In the genomic region with DNA sequence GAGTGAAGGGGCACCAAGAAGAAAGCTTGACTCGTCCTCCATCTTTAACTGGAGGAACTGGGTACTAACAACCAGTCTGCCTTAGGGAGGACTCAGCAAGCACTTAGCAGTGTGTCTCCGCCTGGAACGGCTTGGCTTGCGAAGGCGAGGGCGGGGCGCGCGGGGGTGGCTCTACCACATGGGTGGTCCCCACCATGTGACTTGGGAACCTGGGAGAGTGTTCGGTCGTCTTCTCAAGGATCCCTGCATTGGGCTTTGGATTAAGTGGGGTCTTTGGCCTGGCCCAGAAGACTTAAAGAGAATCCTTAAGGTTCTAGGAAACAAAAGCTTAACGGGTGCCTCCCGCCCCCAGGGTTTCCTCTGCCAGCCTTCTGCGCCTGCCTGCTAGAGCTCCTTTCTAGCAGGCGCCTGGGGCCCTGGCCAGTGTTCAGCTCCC, we compare ENCODE assay signal across 8 mouse cellular contexts. TPM values are rescaled to one million over a fixed set of nuclear protein-coding genes. Genes with fewer than 3 reads are reported as not detected.
A peak's percentile ranks its signal among the peaks of the same experiment; 100 is the strongest.
DNase-seq lines count a peak whose midpoint lies in the region; ATAC-seq lines count a peak whose summit lies in the region.

No protein-coding gene starts in this region.

- H3K9me3 ChIP-seq in forebrain, embryonic 13.5 days (replicated peaks) = no peaks in the 10 kb centered on the region
- H3K9me3 ChIP-seq in heart, embryonic 15.5 days (replicated peaks) = no peaks in the 10 kb centered on the region
- H3K9me3 ChIP-seq in lung, embryonic 16.5 days (ENCODE audit: control insufficient read depth, low read length) = no peaks in the 10 kb centered on the region

- WGBS in forebrain, embryonic 13.5 days = 1% methylated on average over 15 of the region's 15 CpGs
- WGBS in heart, embryonic 15.5 days = 6% methylated on average over 15 of the region's 15 CpGs
- WGBS in lung, embryonic 16.5 days = under 1% methylated on average over 15 of the region's 15 CpGs

- no peak overlapping the region for H3K27ac ChIP-seq in forebrain, embryonic 13.5 days
- 0 out of 2 replicates have a peak overlapping the region, but pooled peaks have one; percentile 5 for H3K27ac ChIP-seq in heart, embryonic 15.5 days
- H3K27ac ChIP-seq in lung, embryonic 16.5 days (ENCODE audit: low read length) = peak overlapping the region; percentile 45; the same call in 1 of the 2 replicates

- H3K4me2 ChIP-seq in forebrain, embryonic 13.5 days = peak overlapping the region; percentile 59
- H3K4me2 ChIP-seq in heart, embryonic 15.5 days = peak overlapping the region; percentile 83
- H3K4me2 ChIP-seq in lung, embryonic 16.5 days (ENCODE audit: low read depth, low read length) = peak overlapping the region; percentile 57

- peak overlapping the region; percentile 56 for H3K9ac ChIP-seq in forebrain, embryonic 13.5 days
- peak overlapping the region; percentile 44 for H3K9ac ChIP-seq in heart, embryonic 15.5 days
- peak overlapping the region; percentile 63 for H3K9ac ChIP-seq in lung, embryonic 16.5 days (ENCODE audit: low read length)

- H3K27me3 ChIP-seq in forebrain, embryonic 13.5 days = peaks cover 2% of the 10 kb centered on the region; the same call in 1 of the 2 replicates
- 0 out of 2 replicates have a peak, but pooled peaks cover 3% of the 10 kb centered on the region for H3K27me3 ChIP-seq in heart, embryonic 15.5 days
- H3K27me3 ChIP-seq in lung, embryonic 16.5 days (ENCODE audit: control insufficient read depth, insufficient read depth, low read depth, low read length) = no peaks in the 10 kb centered on the region

- H3K4me3 ChIP-seq in forebrain, embryonic 13.5 days = peak overlapping the region; percentile 37
- peak overlapping the region; percentile 52 for H3K4me3 ChIP-seq in heart, embryonic 15.5 days
- H3K4me3 ChIP-seq in lung, embryonic 16.5 days (ENCODE audit: low read length) = peak overlapping the region; percentile 47

- peak; percentile 84 for ATAC-seq in forebrain, embryonic 13.5 days
- 0 out of 2 replicates have a peak, but pooled peaks have one; percentile 39 for ATAC-seq in heart, embryonic 15.5 days (replicated peaks; ENCODE audit: insufficient number of reproducible peaks, insufficient read depth, low FRiP score, low read depth)
- peak; percentile 86 for ATAC-seq in lung, embryonic 16.5 days (ENCODE audit: low read depth)
- no peak for ATAC-seq in megakaryocyte-erythroid progenitor cell, adult 5-6 weeks (replicated peaks; ENCODE audit: low FRiP score, low TSS enrichment, poor library complexity, severe bottlenecking)

- DNase-seq in ES-CJ7 (ENCODE audit: low read depth, low spot score) = peak; percentile 75
- DNase-seq in cerebellum, adult 11 months = peak; percentile 71
- peak; percentile 76 for DNase-seq in layer of hippocampus, postnatal 36 days
- peak; percentile 71 for DNase-seq in retina, embryonic 14.5 days (ENCODE audit: low spot score)

- no peaks in the 10 kb centered on the region for H3K36me3 ChIP-seq in forebrain, embryonic 13.5 days (ENCODE audit: poor library complexity, severe bottlenecking)
- H3K36me3 ChIP-seq in heart, embryonic 15.5 days = no peaks in the 10 kb centered on the region
- H3K36me3 ChIP-seq in lung, embryonic 16.5 days (ENCODE audit: control insufficient read depth, insufficient read depth, low read length) = no peaks in the 10 kb centered on the region

- peaks cover 27% of the 10 kb centered on the region for H3K4me1 ChIP-seq in forebrain, embryonic 13.5 days
- H3K4me1 ChIP-seq in heart, embryonic 15.5 days (replicated peaks) = peaks cover 16% of the 10 kb centered on the region
- peaks cover 15% of the 10 kb centered on the region for H3K4me1 ChIP-seq in lung, embryonic 16.5 days (replicated peaks; ENCODE audit: control insufficient read depth, insufficient read depth, low read length)

RNA-seq across cellular contexts. Expression of a gene that starts 16.4 kb away (rescaled TPM):
- 20.5 and 21.1 TPM in 2 replicates for polyA plus RNA-seq in forebrain, embryonic 13.5 days (2015; fragmentation: Nextera tagmentation; extraction: Ambion mirVana)
- polyA plus RNA-seq in heart, embryonic 15.5 days (2015; fragmentation: Nextera tagmentation; extraction: Ambion mirVana) = 14.2 and 24.4 TPM in 2 replicates
- 10 to 100 TPM; 16.6 to 17.4 TPM for total RNA-seq in layer of hippocampus, postnatal 36 days (2021)
- polyA plus RNA-seq in lung, embryonic 16.5 days (2015; fragmentation: Nextera tagmentation; extraction: Ambion mirVana) = 29.2 and 29.6 TPM in 2 replicates
- 27.5 and 34.8 TPM in 2 replicates for total RNA-seq in megakaryocyte-erythroid progenitor cell, adult 5-6 weeks (2014; fragmentation: Nextera tagmentation)
- total RNA-seq in megakaryocyte-erythroid progenitor cell, adult 5-6 weeks (2017) = 24.0 and 31.1 TPM in 2 replicates

RNA-seq across cellular contexts. Expression of a gene that starts 24.9 kb away (rescaled TPM):
- 4.3 and 5.6 TPM in 2 replicates for polyA plus RNA-seq in forebrain, embryonic 13.5 days (2015; fragmentation: Nextera tagmentation; extraction: Ambion mirVana)
- 3.8 and 5.9 TPM in 2 replicates for polyA plus RNA-seq in heart, embryonic 15.5 days (2015; fragmentation: Nextera tagmentation; extraction: Ambion mirVana)
- total RNA-seq in layer of hippocampus, postnatal 36 days (2021) = 10 to 100 TPM; 34.4 to 36.3 TPM
- polyA plus RNA-seq in lung, embryonic 16.5 days (2015; fragmentation: Nextera tagmentation; extraction: Ambion mirVana) = 3.5 and 3.6 TPM in 2 replicates
- 88.1 and 106 TPM in 2 replicates for total RNA-seq in megakaryocyte-erythroid progenitor cell, adult 5-6 weeks (2014; fragmentation: Nextera tagmentation)
- 36.2 and 60.3 TPM in 2 replicates for total RNA-seq in megakaryocyte-erythroid progenitor cell, adult 5-6 weeks (2017)

RNA-seq across cellular contexts. Expression of a gene that starts 48.9 kb away (rescaled TPM):
- polyA plus RNA-seq in forebrain, embryonic 13.5 days (2015; fragmentation: Nextera tagmentation; extraction: Ambion mirVana) = 11.1 and 12.3 TPM in 2 replicates
- polyA plus RNA-seq in heart, embryonic 15.5 days (2015; fragmentation: Nextera tagmentation; extraction: Ambion mirVana) = 5.8 and 9.1 TPM in 2 replicates
- total RNA-seq in layer of hippocampus, postnatal 36 days (2021) = 100 to 1,000 TPM; 232 to 261 TPM
- 7.9 and 8.7 TPM in 2 replicates for polyA plus RNA-seq in lung, embryonic 16.5 days (2015; fragmentation: Nextera tagmentation; extraction: Ambion mirVana)
- total RNA-seq in megakaryocyte-erythroid progenitor cell, adult 5-6 weeks (2014; fragmentation: Nextera tagmentation) = 19.6 and 24.8 TPM in 2 replicates
- total RNA-seq in megakaryocyte-erythroid progenitor cell, adult 5-6 weeks (2017) = 29.7 and 74.5 TPM in 2 replicates
